Mouse (Mus musculus): ENCODE measurements at regions not wholly inside any gene's neighbourhood (a gene's known extent, or its start where the extent isn't known, plus 50 kb on each side); places are given as distances from the start of the nearest gene placed in this dataset.

DNA sequence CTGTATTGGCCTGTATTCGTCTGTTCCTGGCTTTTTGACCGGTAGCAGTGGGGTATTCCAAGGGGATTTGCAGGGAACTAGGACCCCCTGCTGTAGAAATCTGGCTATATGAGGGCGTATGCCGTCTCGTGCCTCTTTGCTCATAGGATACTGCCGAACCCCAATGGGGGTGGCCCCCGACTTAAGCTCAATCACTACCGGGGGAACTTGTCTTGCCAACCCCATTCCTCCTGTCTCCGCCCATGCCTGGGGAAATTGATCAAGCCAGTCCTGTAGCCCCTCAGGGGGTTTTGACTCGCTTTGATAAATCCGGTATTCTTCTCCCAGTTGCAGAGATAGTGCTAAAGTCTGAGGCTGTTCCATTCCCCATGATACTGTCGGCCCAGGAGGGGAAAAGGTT lies 277.2 kb downstream of the Gm21863 start:
- TF ChIP-seq CTCF (IDR thresholded peaks at IDR 0.05; ENCODE audit: low read depth, low read length) = no peak
- no peak for TF ChIP-seq TAL1 (conservative IDR thresholded peaks at IDR 0.05; ENCODE audit: low read depth, low read length)
- TF ChIP-seq POLR2AphosphoS5 (IDR thresholded peaks at IDR 0.05; ENCODE audit: insufficient replicate concordance, low read depth, low read length) = no peak
- TF ChIP-seq GATA1 (IDR thresholded peaks at IDR 0.05; ENCODE audit: borderline replicate concordance, low read length) = 0 out of 2 replicates have a peak, but pooled peaks have one; percentile 64

Measured in G1E (cell line).